Mouse (Mus musculus): ENCODE data around the gene Abcg1.
A peak's percentile ranks its signal among the peaks of the same experiment; 100 is the strongest.

The Abcg1 gene

GRCm38 (mm10) chr17:31040421-31040820, 17.1 kb upstream of the Abcg1 start:
- DNase-seq (ENCODE audit: low spot score), result no peak

- no peak for DNase-seq (ENCODE audit: low spot score)
Measured at GRCm38 (mm10) chr17:31042751-31043150, 14.7 kb upstream of the Abcg1 start.

- DNase-seq (ENCODE audit: low spot score), result no peak
Measured at GRCm38 (mm10) chr17:31057891-31058744, 643 bp downstream of the Abcg1 start.

GRCm38 (mm10) chr17:31058745-31059085, 1.2 kb downstream of the Abcg1 start:
- DNase-seq (ENCODE audit: low spot score), result no peak

- DNase-seq (ENCODE audit: low spot score), result no peak
Measured at GRCm38 (mm10) chr17:31060196-31060587, 2.7 kb downstream of the Abcg1 start.

GRCm38 (mm10) chr17:31060588-31061345, 3.3 kb downstream of the Abcg1 start:
- no peak for DNase-seq (ENCODE audit: low spot score)

- no peak for DNase-seq (ENCODE audit: low spot score)
Measured at GRCm38 (mm10) chr17:31061346-31062095, 4.0 kb downstream of the Abcg1 start.

- DNase-seq (ENCODE audit: low spot score), result no peak
Measured at GRCm38 (mm10) chr17:31066058-31066457, 8.6 kb downstream of the Abcg1 start.

- no peak for DNase-seq (ENCODE audit: low spot score)
Measured at GRCm38 (mm10) chr17:31067051-31067450, 9.6 kb downstream of the Abcg1 start.

GRCm38 (mm10) chr17:31069121-31069520, 11.6 kb downstream of the Abcg1 start:
- no peak for DNase-seq (ENCODE audit: low spot score)

- no peak for DNase-seq (ENCODE audit: low spot score)
Measured at GRCm38 (mm10) chr17:31069845-31070244, 12.4 kb downstream of the Abcg1 start.

GRCm38 (mm10) chr17:31070403-31071185, 13.1 kb downstream of the Abcg1 start:
- no peak for DNase-seq (ENCODE audit: low spot score)

- no peak for DNase-seq (ENCODE audit: low spot score)
Measured at GRCm38 (mm10) chr17:31071421-31072301, 14.2 kb downstream of the Abcg1 start.

GRCm38 (mm10) chr17:31072872-31073271, 15.4 kb downstream of the Abcg1 start:
- no peak for DNase-seq (ENCODE audit: low spot score)

GRCm38 (mm10) chr17:31073273-31074052, 16.0 kb downstream of the Abcg1 start:
- peak; percentile 27 for DNase-seq (ENCODE audit: low spot score)

GRCm38 (mm10) chr17:31074053-31074590, 16.6 kb downstream of the Abcg1 start:
- DNase-seq (ENCODE audit: low spot score), result no peak

- DNase-seq (ENCODE audit: low spot score), result no peak
Measured at GRCm38 (mm10) chr17:31074666-31075065, 17.2 kb downstream of the Abcg1 start.

- DNase-seq (ENCODE audit: low spot score), result no peak
Measured at GRCm38 (mm10) chr17:31075471-31075870, 18.0 kb downstream of the Abcg1 start.

- DNase-seq (ENCODE audit: low spot score), result no peak
Measured at GRCm38 (mm10) chr17:31077561-31077960, 20.1 kb downstream of the Abcg1 start.

GRCm38 (mm10) chr17:31078581-31078980, 21.1 kb downstream of the Abcg1 start:
- no peak for DNase-seq (ENCODE audit: low spot score)

Data from ovary, adult 18-20 months (tissue).